Mouse (Mus musculus) limb, embryonic 14.5 days (tissue): ENCODE measurements around the gene Pcp4. TPM values are rescaled to one million over a fixed set of nuclear protein-coding genes. Genes with fewer than 3 reads are reported as not detected.

ENCODE experiments used
- ATAC-seq: fragments of 200-750 bp; cut with Nextera tagmentation; 2 replicates; pipeline ENCODE4 v1.8.0; 2017; ENCODE audit warnings: low read depth, moderate number of reproducible peaks, moderate TSS enrichment; ENCODE audit not compliant: low FRiP score
- DNase-seq: peaks from one replicate; pipeline ENCODE4 v3.0.0-alpha.2; 2015; ENCODE audit warnings: low spot score
- H3K27ac ChIP-seq: fragments of 300-500 bp; sonication (generic); replicated peaks from 2 replicates; pipeline ENCODE4 v1.5.1; 2014; ENCODE audit warnings: low read depth, mild to moderate bottlenecking, low read length, moderate library complexity, mixed read lengths
- H3K27me3 ChIP-seq: fragments of 300-500 bp; sonication (generic); 2 replicates; pipeline ENCODE4 v1.6.1; 2014; ENCODE audit warnings: low read length, mixed read lengths; ENCODE audit not compliant: control insufficient read depth, insufficient read depth
- H3K36me3 ChIP-seq: fragments of 300-500 bp; sonication (generic); 2 replicates; pipeline ENCODE4 v1.6.1; 2014; ENCODE audit warnings: mild to moderate bottlenecking, low read length, moderate library complexity, mixed read lengths; ENCODE audit not compliant: control insufficient read depth, insufficient read depth
- H3K4me1 ChIP-seq: fragments of 300-500 bp; sonication (generic); 2 replicates; pipeline ENCODE4 v1.6.1; 2014; ENCODE audit warnings: antibody characterized with exemption, low read length, mixed read lengths; ENCODE audit not compliant: control insufficient read depth, insufficient read depth
- H3K4me2 ChIP-seq: fragments of 300-500 bp; sonication (generic); replicated peaks from 2 replicates; pipeline ENCODE4 v1.6.1; 2014; ENCODE audit warnings: low read depth, mild to moderate bottlenecking, low read length, moderate library complexity; ENCODE audit not compliant: severe bottlenecking
- H3K4me3 ChIP-seq: fragments of 300-500 bp; sonication (generic); replicated peaks from 2 replicates; pipeline ENCODE4 v1.5.1; 2014; ENCODE audit warnings: low read length
- H3K9ac ChIP-seq: fragments of 300-500 bp; sonication (generic); 2 replicates; pipeline ENCODE4 v1.6.1; 2014; ENCODE audit warnings: mild to moderate bottlenecking, low read depth, low read length, moderate library complexity; ENCODE audit not compliant: severe bottlenecking
- H3K9me3 ChIP-seq: fragments of 300-500 bp; sonication (generic); 2 replicates; pipeline ENCODE4 v1.6.1; 2016; ENCODE audit warnings: low read length; ENCODE audit not compliant: control insufficient read depth
- POLR2A ChIP-seq: fragments of 200-500 bp; IDR thresholded peaks from 2 replicates; pipeline ENCODE4 v1.8.0; 2012; ENCODE audit warnings: inconsistent platforms, mild to moderate bottlenecking, moderate library complexity, borderline replicate concordance; ENCODE audit not compliant: insufficient read depth, insufficient read length; ENCODE audit errors: extremely low read depth
- WGBS: fragments of 180-500 bp; shearing (Covaris S2); extraction: QIAGEN DNeasy Blood & Tissue Kit; methylation state at CpG from one replicate; pipeline ENCODE4 v1.1.7; 2014; 5-methylcytosine and 5-hydroxymethylcytosine counted together
- polyA plus RNA-seq, 2 experiments: library from polyadenylated mRNA; depleted of rRNA in 1 of 2; stranded (reverse) in 1 of 2; unstranded in 1 of 2; fragments of >200 nt; fragmentation: Nextera tagmentation in 1 of 2; extraction: Ambion mirVana in 1 of 2; gene quantifications; 2 replicates each; pipeline versions ENCODE4 v1.2.1 to v1.2.3; 2012 to 2014

Pcp4 gene
- polyA plus RNA-seq, 2 experiments = 6.3 to 12.0 TPM

- no peaks in the 10 kb centered on the region for H3K4me1 ChIP-seq
- WGBS = 57% methylated on average over 6 of the region's 6 CpGs
- no peak overlapping the region for H3K27ac ChIP-seq
- H3K4me3 ChIP-seq = no peak overlapping the region
- H3K9me3 ChIP-seq = no peaks in the 10 kb centered on the region
- no peak for DNase-seq
- no peak overlapping the region for H3K9ac ChIP-seq
- TF ChIP-seq POLR2A = no peak
- no peaks in the 10 kb centered on the region for H3K27me3 ChIP-seq
- H3K36me3 ChIP-seq = no peaks in the 10 kb centered on the region
- no peak for ATAC-seq
- no peak overlapping the region for H3K4me2 ChIP-seq
These were observed 26.7 kb downstream of the Pcp4 start for GRCm38 (mm10) chr16:96494079-96494478.

- no peak for ATAC-seq
- Histone ChIP-seq H3K27me3 (no peaks in the 10 kb centered on the region), H3K4me1 (no peaks in the 10 kb centered on the region), H3K4me3 (no peak overlapping the region), H3K27ac (no peak overlapping the region), H3K9me3 (no peaks in the 10 kb centered on the region), H3K36me3 (no peaks in the 10 kb centered on the region), H3K4me2 (no peak overlapping the region), H3K9ac (no peak overlapping the region)
- WGBS = 53% methylated on average over 7 of the region's 7 CpGs
- no peak for TF ChIP-seq POLR2A
- no peak for DNase-seq
These were observed 31.5 kb downstream of the Pcp4 start for GRCm38 (mm10) chr16:96498951-96499350.

GRCm38 (mm10) chr16:96501241-96501640 is 33.8 kb downstream of the Pcp4 start:
- no peak overlapping the region for H3K4me2 ChIP-seq
- DNase-seq (no peak), ATAC-seq (no peak)
- WGBS = 83% methylated on average over 6 of the region's 6 CpGs
- no peaks in the 10 kb centered on the region for H3K9me3 ChIP-seq
- H3K27ac ChIP-seq = no peak overlapping the region
- H3K4me3 ChIP-seq = no peak overlapping the region
- no peaks in the 10 kb centered on the region for H3K4me1 ChIP-seq
- H3K27me3 ChIP-seq = no peaks in the 10 kb centered on the region
- no peak overlapping the region for H3K9ac ChIP-seq
- H3K36me3 ChIP-seq = no peaks in the 10 kb centered on the region
- TF ChIP-seq POLR2A = no peak

- no peaks in the 10 kb centered on the region for H3K4me1 ChIP-seq
- 41% methylated on average over 3 of the region's 3 CpGs for WGBS
- H3K27ac ChIP-seq = no peak overlapping the region
- DNase-seq (no peak), ATAC-seq (no peak)
- no peaks in the 10 kb centered on the region for H3K9me3 ChIP-seq
- no peak overlapping the region for H3K4me2 ChIP-seq
- no peak for TF ChIP-seq POLR2A
- H3K27me3 ChIP-seq = no peaks in the 10 kb centered on the region
- no peaks in the 10 kb centered on the region for H3K36me3 ChIP-seq
- H3K9ac ChIP-seq = no peak overlapping the region
- no peak overlapping the region for H3K4me3 ChIP-seq
These were observed 35.2 kb downstream of the Pcp4 start for GRCm38 (mm10) chr16:96502586-96502985.

- no peak overlapping the region for H3K9ac ChIP-seq
- H3K4me2 ChIP-seq = no peak overlapping the region
- H3K27ac ChIP-seq = no peak overlapping the region
- DNase-seq (no peak), ATAC-seq (no peak)
- H3K9me3 ChIP-seq = no peaks in the 10 kb centered on the region
- no peaks in the 10 kb centered on the region for H3K36me3 ChIP-seq
- H3K27me3 ChIP-seq = no peaks in the 10 kb centered on the region
- H3K4me3 ChIP-seq = no peak overlapping the region
- WGBS = 67% methylated on average over 3 of the region's 3 CpGs
- no peak for TF ChIP-seq POLR2A
- no peaks in the 10 kb centered on the region for H3K4me1 ChIP-seq
These were observed 47.1 kb downstream of the Pcp4 start for GRCm38 (mm10) chr16:96514466-96514865.

GRCm38 (mm10) chr16:96527476-96527875 is 60.1 kb downstream of the Pcp4 start:
- Histone ChIP-seq H3K9me3 (no peaks in the 10 kb centered on the region), H3K36me3 (no peaks in the 10 kb centered on the region), H3K9ac (no peak overlapping the region), H3K4me3 (no peak overlapping the region), H3K27ac (no peak overlapping the region), H3K4me1 (no peaks in the 10 kb centered on the region), H3K4me2 (no peak overlapping the region), H3K27me3 (no peaks in the 10 kb centered on the region)
- DNase-seq (no peak), ATAC-seq (no peak)
- WGBS = 86% methylated on average over 3 of the region's 3 CpGs
- TF ChIP-seq POLR2A = no peak
